Mouse (Mus musculus) embryonic facial prominence, embryonic 10.5 days (tissue): ENCODE results near the gene Wt1. TPM values are rescaled to one million over a fixed set of nuclear protein-coding genes. Genes with fewer than 3 reads are reported as not detected.

Experiments used
- DNase-seq: peaks from one replicate; pipeline ENCODE4 v3.0.0-alpha.2; 2017; ENCODE audit warnings: low spot score
- H3K27ac ChIP-seq: fragments of 300-500 bp; sonication (generic); replicated peaks from 2 replicates; pipeline ENCODE4 v1.5.1; 2016; ENCODE audit warnings: mild to moderate bottlenecking
- H3K27me3 ChIP-seq: fragments of 300-500 bp; sonication (generic); replicated peaks from 2 replicates; pipeline ENCODE4 v1.6.1; 2016; ENCODE audit warnings: low read depth, mild to moderate bottlenecking; ENCODE audit not compliant: poor library complexity, severe bottlenecking
- H3K36me3 ChIP-seq: fragments of 300-500 bp; sonication (generic); replicated peaks from 2 replicates; pipeline ENCODE4 v1.6.1; 2016; ENCODE audit warnings: mild to moderate bottlenecking, moderate library complexity
- H3K4me1 ChIP-seq: fragments of 300-500 bp; sonication (generic); 2 replicates; pipeline ENCODE4 v1.6.1; 2016
- H3K4me3 ChIP-seq: fragments of 300-500 bp; sonication (generic); 2 replicates; pipeline ENCODE4 v1.5.1; 2016; ENCODE audit warnings: mild to moderate bottlenecking, moderate library complexity
- H3K9me3 ChIP-seq: fragments of 300-500 bp; sonication (generic); 2 replicates; pipeline ENCODE4 v1.6.1; 2016; ENCODE audit warnings: mild to moderate bottlenecking
- WGBS: fragments of 180-500 bp; shearing (Covaris S2); methylation state at CpG from one replicate; pipeline ENCODE4 v1.1.7; 2016; 5-methylcytosine and 5-hydroxymethylcytosine counted together
- polyA plus RNA-seq: library from polyadenylated mRNA; unstranded; fragments of >200 nt; fragmentation: Nextera tagmentation; extraction: Ambion mirVana; gene quantifications from 2 replicates; pipeline ENCODE4 v1.2.1, GENCODE M21; 2016

Gene Wt1
- 0.25 and 0.44 TPM in 2 replicates for polyA plus RNA-seq

DNA sequence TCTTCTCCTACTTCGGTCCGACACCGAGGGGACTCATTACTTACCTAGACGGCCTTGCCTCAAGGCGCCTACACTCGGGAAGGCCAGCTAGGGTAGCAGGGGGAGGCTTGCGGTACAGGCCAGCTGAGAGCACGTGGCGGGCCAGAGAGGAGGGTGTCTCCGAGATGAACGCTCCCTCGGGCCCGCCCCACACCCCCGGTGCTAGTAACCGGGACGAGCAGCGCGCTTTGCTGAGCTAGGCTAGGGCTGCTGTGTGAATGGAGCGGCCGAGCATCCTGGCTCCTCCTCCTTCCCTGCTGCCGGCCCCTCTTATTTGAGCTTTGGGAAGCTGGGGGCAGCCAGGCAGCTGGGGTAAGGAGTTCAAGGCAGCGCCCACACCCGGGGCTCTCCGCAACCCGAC is at the start of gene Wt1:
TSS of gene Wt1 (plus strand) at position 251 of the 400 bp plus-strand sequence.
- no peaks in the 10 kb centered on the region for H3K36me3 ChIP-seq
- peak within 1 kb of the TSS; percentile 44 for H3K4me3 ChIP-seq
- H3K4me1 ChIP-seq, result peaks cover 36% of the 10 kb centered on the region
- no peak within 1 kb of the TSS for H3K27ac ChIP-seq
- H3K9me3 ChIP-seq, result no peaks in the 10 kb centered on the region
- H3K27me3 ChIP-seq, result peaks cover 99% of the 10 kb centered on the region
- no peak for DNase-seq
- WGBS, result under 1% methylated on average over 25 of the region's 25 CpGs

DNA sequence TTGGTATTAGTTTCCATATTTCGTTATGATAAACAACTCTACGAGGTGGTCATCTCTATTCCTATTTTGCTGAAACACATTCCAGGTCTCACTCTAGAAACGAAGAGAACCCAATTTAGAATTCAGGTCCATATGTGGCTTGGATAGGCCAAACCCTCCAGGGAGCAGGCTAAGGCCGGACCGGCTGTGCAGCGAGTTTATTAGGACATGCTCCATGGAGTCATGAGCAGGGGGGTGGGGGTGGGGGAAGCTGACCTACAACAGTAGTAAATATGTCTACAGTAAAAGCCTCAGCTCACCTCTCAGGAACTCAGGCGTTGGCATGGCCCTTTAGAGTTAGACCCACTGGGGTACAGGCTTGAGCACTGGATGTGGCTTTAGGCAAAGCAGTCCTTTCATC is 49.2 kb upstream of the Wt1 start:
- no peak for DNase-seq
- Histone ChIP-seq H3K9me3 (no peaks in the 10 kb centered on the region), H3K4me1 (no peaks in the 10 kb centered on the region), H3K27me3 (no peaks in the 10 kb centered on the region), H3K27ac (no peak overlapping the region), H3K4me3 (no peak overlapping the region), H3K36me3 (no peaks in the 10 kb centered on the region)
- WGBS, result 89% methylated on average over 7 of the region's 7 CpGs

DNA sequence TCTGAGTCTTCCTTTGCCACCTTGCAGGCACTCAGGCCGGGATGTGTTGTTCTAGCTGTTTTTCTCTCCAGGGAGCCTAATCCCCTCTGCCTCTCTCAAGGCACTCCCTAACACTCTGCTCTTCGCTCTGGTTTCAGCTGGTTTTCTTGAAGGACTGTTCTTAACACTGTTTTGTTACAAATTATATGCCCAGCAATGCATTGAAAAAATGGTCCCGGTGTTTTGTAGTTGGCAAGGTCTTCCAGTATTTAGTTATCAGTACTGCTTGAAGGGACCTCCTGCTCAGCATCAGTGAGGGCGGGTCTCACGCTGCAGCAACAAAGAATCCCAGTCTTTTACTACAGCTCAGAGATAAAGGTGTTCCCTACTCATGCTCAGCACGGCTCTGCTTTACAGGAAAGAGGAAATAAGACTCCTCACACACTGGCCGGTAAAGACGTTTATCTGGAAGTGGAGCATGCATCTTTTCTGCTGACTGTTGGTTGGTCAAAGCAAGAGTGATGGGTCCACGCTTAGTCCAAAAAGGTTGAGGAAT is 44.0 kb upstream of the Wt1 start:
- Histone ChIP-seq H3K36me3 (no peaks in the 10 kb centered on the region), H3K9me3 (no peaks in the 10 kb centered on the region), H3K4me1 (no peaks in the 10 kb centered on the region), H3K27ac (no peak overlapping the region), H3K27me3 (no peaks in the 10 kb centered on the region), H3K4me3 (no peak overlapping the region)
- no peak for DNase-seq
- 23% methylated on average over 9 of the region's 9 CpGs for WGBS

DNA sequence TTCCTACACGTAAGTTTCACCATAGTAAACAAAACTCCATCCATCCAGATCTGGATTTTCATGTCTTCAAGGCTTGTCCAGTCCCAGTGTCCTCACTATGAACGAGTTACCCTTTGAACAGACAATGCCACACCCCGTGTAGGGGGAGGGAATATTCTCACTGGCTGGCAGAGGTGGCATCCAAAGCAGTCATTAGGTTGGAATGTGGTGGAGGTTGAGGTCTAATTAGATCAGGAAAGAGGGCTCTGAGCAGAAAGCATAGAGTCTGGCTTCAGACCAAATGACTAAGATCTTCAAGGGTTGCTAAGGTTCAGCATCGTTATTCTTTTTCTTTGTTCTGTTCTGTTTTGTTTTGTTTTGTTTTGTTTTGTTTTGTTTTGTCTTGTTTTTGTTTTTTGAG is 42.3 kb upstream of the Wt1 start:
- Histone ChIP-seq H3K4me3 (no peak overlapping the region), H3K27ac (no peak overlapping the region), H3K36me3 (no peaks in the 10 kb centered on the region), H3K9me3 (no peaks in the 10 kb centered on the region), H3K27me3 (no peaks in the 10 kb centered on the region), H3K4me1 (no peaks in the 10 kb centered on the region)
- WGBS, result 75% methylated on average over 4 of the region's 4 CpGs
- DNase-seq, result no peak

- Histone ChIP-seq H3K4me1 (peaks cover 3% of the 10 kb centered on the region; the same call in 1 of the 2 replicates), H3K9me3 (no peaks in the 10 kb centered on the region), H3K4me3 (no peak overlapping the region), H3K27ac (no peak overlapping the region), H3K36me3 (no peaks in the 10 kb centered on the region), H3K27me3 (no peaks in the 10 kb centered on the region)
- DNase-seq, result no peak
- 92% methylated on average over 3 of the region's 3 CpGs for WGBS
Measured at GRCm38 (mm10) chr2:105086081-105086480, 40.2 kb upstream of the Wt1 start.

DNA sequence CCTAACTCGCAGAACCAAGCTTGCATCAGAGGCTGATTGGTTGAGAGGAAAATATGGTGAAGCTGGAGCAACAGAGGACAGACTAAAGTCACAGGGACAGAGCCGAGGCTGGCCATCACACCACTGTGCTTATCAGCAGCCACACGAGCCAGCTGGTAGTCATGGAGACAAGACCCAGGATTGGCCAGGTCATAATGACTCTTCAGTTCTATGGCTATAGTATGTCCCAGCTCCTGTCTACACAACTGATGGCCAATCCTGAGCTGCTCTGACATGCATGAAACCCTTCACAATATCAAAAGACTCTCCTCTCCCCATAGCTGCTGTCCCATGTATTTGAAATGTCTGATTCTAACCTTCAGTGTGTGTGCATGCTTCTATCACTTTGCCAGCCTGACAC is 38.3 kb upstream of the Wt1 start:
- Histone ChIP-seq H3K9me3 (no peaks in the 10 kb centered on the region), H3K36me3 (no peaks in the 10 kb centered on the region), H3K27ac (no peak overlapping the region), H3K4me3 (no peak overlapping the region), H3K4me1 (peaks cover 3% of the 10 kb centered on the region; the same call in 1 of the 2 replicates), H3K27me3 (no peaks in the 10 kb centered on the region)
- 85% methylated on average over 3 of the region's 3 CpGs for WGBS
- DNase-seq, result no peak

DNA sequence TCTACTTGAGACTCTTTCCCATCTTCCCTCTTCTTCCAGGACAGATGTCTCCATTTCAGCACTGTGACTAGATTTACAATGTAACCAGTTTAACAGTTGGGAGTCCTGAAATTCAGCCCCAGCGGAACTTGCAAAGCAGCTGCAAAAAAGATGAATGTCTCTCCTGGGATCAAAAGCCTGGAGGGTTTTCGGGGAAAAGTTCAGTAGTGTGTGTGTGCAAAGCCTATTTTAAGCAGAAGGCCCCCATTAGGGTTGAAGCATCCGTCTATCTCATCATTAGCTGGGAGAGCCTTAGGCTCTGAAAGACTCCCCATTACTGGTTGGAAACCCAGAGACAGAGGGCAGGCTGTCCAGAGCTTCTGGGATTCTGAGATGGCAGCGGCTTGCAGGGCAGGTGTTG is 37.2 kb upstream of the Wt1 start:
- H3K27me3 ChIP-seq, result no peaks in the 10 kb centered on the region
- H3K27ac ChIP-seq, result no peak overlapping the region
- no peaks in the 10 kb centered on the region for H3K36me3 ChIP-seq
- DNase-seq, result no peak
- no peak overlapping the region for H3K4me3 ChIP-seq
- WGBS, result 80% methylated on average over 4 of the region's 4 CpGs
- H3K4me1 ChIP-seq, result peaks cover 3% of the 10 kb centered on the region; the same call in 1 of the 2 replicates
- no peaks in the 10 kb centered on the region for H3K9me3 ChIP-seq

GRCm38 (mm10) chr2:105089581-105090508 is 36.5 kb upstream of the Wt1 start:
- H3K4me1 ChIP-seq, result peaks cover 3% of the 10 kb centered on the region; the same call in 1 of the 2 replicates
- H3K4me3 ChIP-seq, result no peak overlapping the region
- WGBS, result 80% methylated on average over 7 of the region's 7 CpGs
- no peaks in the 10 kb centered on the region for H3K9me3 ChIP-seq
- H3K27me3 ChIP-seq, result no peaks in the 10 kb centered on the region
- H3K27ac ChIP-seq, result no peak overlapping the region
- no peak for DNase-seq
- H3K36me3 ChIP-seq, result no peaks in the 10 kb centered on the region

DNA sequence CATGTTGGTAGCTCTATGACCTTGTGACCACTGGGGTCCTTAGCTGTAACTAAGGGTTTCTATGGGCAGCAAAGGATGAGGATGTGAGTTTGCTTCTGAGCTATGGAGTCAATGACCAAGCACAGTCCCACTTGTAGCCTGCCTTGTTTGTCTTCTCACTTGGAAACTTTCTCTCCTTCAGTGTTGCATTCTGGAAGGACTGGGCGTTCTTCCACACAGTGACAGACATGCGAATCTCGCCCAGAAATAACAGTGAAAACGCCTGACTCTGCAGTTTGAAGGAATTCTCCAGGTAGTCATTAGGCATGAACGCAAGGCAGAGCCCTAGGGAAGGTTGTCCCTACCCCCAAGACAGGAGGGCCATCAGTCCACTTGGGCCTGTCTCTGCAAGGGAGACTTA is 35.3 kb upstream of the Wt1 start:
- WGBS, result 85% methylated on average over 5 of the region's 5 CpGs
- Histone ChIP-seq H3K27ac (no peak overlapping the region), H3K36me3 (no peaks in the 10 kb centered on the region), H3K9me3 (no peaks in the 10 kb centered on the region), H3K4me1 (peaks cover 3% of the 10 kb centered on the region; the same call in 1 of the 2 replicates), H3K4me3 (no peak overlapping the region), H3K27me3 (no peaks in the 10 kb centered on the region)
- DNase-seq, result no peak

GRCm38 (mm10) chr2:105091718-105092117 is 34.6 kb upstream of the Wt1 start, which contains the start of gene Gm11060:
Gene Gm11060 (plus strand): TSS chr2:105092018.
- H3K27me3 ChIP-seq, result no peaks in the 10 kb centered on the region
- no peak within 1 kb of the TSS for H3K27ac ChIP-seq
- H3K4me3 ChIP-seq, result no peak within 1 kb of the TSS
- H3K4me1 ChIP-seq, result peaks cover 3% of the 10 kb centered on the region; the same call in 1 of the 2 replicates
- DNase-seq, result no peak
- H3K9me3 ChIP-seq, result no peaks in the 10 kb centered on the region
- 89% methylated on average over 2 of the region's 2 CpGs for WGBS
- no peaks in the 10 kb centered on the region for H3K36me3 ChIP-seq

GRCm38 (mm10) chr2:105097294-105097953 is 28.9 kb upstream of the Wt1 start:
- no peak for DNase-seq
- H3K4me1 ChIP-seq, result peaks cover 9% of the 10 kb centered on the region
- no peaks in the 10 kb centered on the region for H3K36me3 ChIP-seq
- 90% methylated on average over 22 of the region's 22 CpGs for WGBS
- H3K27me3 ChIP-seq, result no peaks in the 10 kb centered on the region
- H3K9me3 ChIP-seq, result no peaks in the 10 kb centered on the region
- no peak overlapping the region for H3K4me3 ChIP-seq
- H3K27ac ChIP-seq, result no peak overlapping the region

DNA sequence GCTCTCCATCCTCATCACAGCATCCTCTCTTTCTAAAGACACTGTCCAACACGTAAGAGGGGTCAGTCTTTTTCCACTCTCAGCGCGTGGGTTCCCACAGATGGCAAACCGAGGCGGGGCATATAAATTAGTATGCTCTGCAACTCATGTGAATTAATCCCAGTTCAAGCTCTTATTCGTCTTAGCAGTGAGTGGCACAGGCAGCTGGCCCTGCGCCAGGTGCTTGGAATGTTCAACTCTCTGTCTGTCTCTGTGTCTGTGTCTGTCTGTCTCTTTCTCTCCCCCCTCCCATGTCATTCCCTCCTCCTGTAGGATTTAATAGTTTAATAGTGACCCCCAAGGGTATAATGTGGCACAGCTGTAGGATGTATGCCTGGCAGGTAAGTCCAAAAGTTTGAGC is 26.9 kb upstream of the Wt1 start:
- peaks cover 9% of the 10 kb centered on the region for H3K4me1 ChIP-seq
- H3K36me3 ChIP-seq, result no peaks in the 10 kb centered on the region
- no peak for DNase-seq
- H3K9me3 ChIP-seq, result no peaks in the 10 kb centered on the region
- no peaks in the 10 kb centered on the region for H3K27me3 ChIP-seq
- H3K27ac ChIP-seq, result no peak overlapping the region
- no peak overlapping the region for H3K4me3 ChIP-seq
- WGBS, result 88% methylated on average over 7 of the region's 7 CpGs
